Mouse (Mus musculus) liver, embryonic 16.5 days (tissue): ENCODE results near the gene Sco1. TPM values are rescaled to one million over a fixed set of nuclear protein-coding genes. Genes with fewer than 3 reads are reported as not detected.

ENCODE experiments used
- ATAC-seq: fragments of 200-750 bp; cut with Nextera tagmentation; 2 replicates; pipeline ENCODE4 v1.8.0; 2017; ENCODE audit warnings: low read depth, mild to moderate bottlenecking, moderate number of reproducible peaks, moderate library complexity
- H3K27ac ChIP-seq: fragments of 300-500 bp; sonication (generic); 2 replicates; pipeline ENCODE4 v1.5.1; 2014; ENCODE audit warnings: mild to moderate bottlenecking, low read length
- H3K27me3 ChIP-seq: fragments of 300-500 bp; sonication (generic); 2 replicates; pipeline ENCODE4 v1.6.1; 2014; ENCODE audit warnings: low read depth, low read length, mixed read lengths; ENCODE audit not compliant: control insufficient read depth, insufficient read depth
- H3K36me3 ChIP-seq: fragments of 300-500 bp; sonication (generic); 2 replicates; pipeline ENCODE4 v1.6.1; 2014; ENCODE audit warnings: mild to moderate bottlenecking; ENCODE audit not compliant: control insufficient read depth, insufficient read depth
- H3K4me1 ChIP-seq: fragments of 300-500 bp; sonication (generic); 2 replicates; pipeline ENCODE4 v1.6.1; 2014; ENCODE audit warnings: low read depth, low read length, mixed read lengths; ENCODE audit not compliant: control insufficient read depth
- H3K4me2 ChIP-seq: fragments of 300-500 bp; sonication (generic); 2 replicates; pipeline ENCODE4 v1.6.1; 2014; ENCODE audit warnings: low read depth, low read length, mixed read lengths
- H3K4me3 ChIP-seq: fragments of 300-500 bp; sonication (generic); 2 replicates; pipeline ENCODE4 v1.5.1; 2014; ENCODE audit warnings: low read depth, mild to moderate bottlenecking, low read length
- H3K9ac ChIP-seq: fragments of 300-500 bp; sonication (generic); 2 replicates; pipeline ENCODE4 v1.6.1; 2014; ENCODE audit warnings: low read depth, low read length
- H3K9me3 ChIP-seq: fragments of 300-500 bp; sonication (generic); replicated peaks from 2 replicates; pipeline ENCODE4 v1.6.1; 2016; ENCODE audit warnings: low read length; ENCODE audit not compliant: control insufficient read depth
- WGBS: fragments of 180-500 bp; shearing (Covaris S2); extraction: QIAGEN DNeasy Blood & Tissue Kit; methylation state at CpG from one replicate; pipeline ENCODE4 v1.1.7; 2014; ENCODE audit not compliant: insufficient replicate concordance; 5-methylcytosine and 5-hydroxymethylcytosine counted together
- polyA plus RNA-seq: library from polyadenylated mRNA; unstranded; fragments of >200 nt; fragmentation: Nextera tagmentation; extraction: Ambion mirVana; gene quantifications from 2 replicates; pipeline ENCODE4 v1.2.1, GENCODE M21; 2015

Sco1 gene
- polyA plus RNA-seq, 1 experiment from 2014 or later = 5.5 TPM

GRCm38 (mm10) chr11:67099241-67099640 lies 46.8 kb downstream of the Sco1 start:
- Histone ChIP-seq H3K9ac (no peak overlapping the region), H3K27ac (no peak overlapping the region), H3K4me2 (no peak overlapping the region), H3K27me3 (no peaks in the 10 kb centered on the region), H3K36me3 (no peaks in the 10 kb centered on the region), H3K9me3 (no peaks in the 10 kb centered on the region), H3K4me3 (no peak overlapping the region), H3K4me1 (no peaks in the 10 kb centered on the region)
- ATAC-seq = no peak
- 84% methylated on average over 16 of the region's 16 CpGs for WGBS

- no peak for ATAC-seq
- no peaks in the 10 kb centered on the region for H3K4me1 ChIP-seq
- no peaks in the 10 kb centered on the region for H3K9me3 ChIP-seq
- H3K4me2 ChIP-seq = no peak overlapping the region
- no peaks in the 10 kb centered on the region for H3K27me3 ChIP-seq
- no peak overlapping the region for H3K9ac ChIP-seq
- H3K27ac ChIP-seq = no peak overlapping the region
- H3K4me3 ChIP-seq = no peak overlapping the region
- 19% methylated on average over 6 of the region's 6 CpGs for WGBS
- no peaks in the 10 kb centered on the region for H3K36me3 ChIP-seq
These were observed 47.7 kb downstream of the Sco1 start for GRCm38 (mm10) chr11:67100169-67100568.

GRCm38 (mm10) chr11:67101713-67102112 lies 49.2 kb downstream of the Sco1 start:
- no peak overlapping the region for H3K27ac ChIP-seq
- no peak overlapping the region for H3K4me3 ChIP-seq
- no peaks in the 10 kb centered on the region for H3K36me3 ChIP-seq
- no peaks in the 10 kb centered on the region for H3K27me3 ChIP-seq
- H3K4me2 ChIP-seq = no peak overlapping the region
- H3K9me3 ChIP-seq = no peaks in the 10 kb centered on the region
- no peak overlapping the region for H3K9ac ChIP-seq
- H3K4me1 ChIP-seq = no peaks in the 10 kb centered on the region
- 25% methylated on average over 6 of the region's 8 CpGs for WGBS
- ATAC-seq = no peak

DNA sequence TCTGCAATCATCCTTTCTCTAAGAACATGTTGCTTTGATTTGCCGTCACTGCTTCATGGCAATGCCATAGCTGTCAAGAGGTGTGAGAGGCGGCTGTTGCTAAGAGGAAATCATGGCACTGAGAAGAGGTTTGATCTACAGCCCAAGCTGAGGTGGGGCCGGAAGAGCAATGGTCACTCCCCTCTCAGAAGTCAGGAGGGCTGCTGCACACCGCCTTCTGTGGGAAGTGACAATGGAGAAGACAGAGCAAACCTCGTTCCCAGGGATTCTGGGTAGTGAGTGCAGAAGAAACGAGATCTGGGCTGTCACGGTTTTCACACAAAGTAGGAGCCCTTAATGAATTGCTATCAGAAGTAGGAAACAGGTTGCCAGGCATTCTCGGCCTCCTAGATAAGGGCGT lies 50.8 kb downstream of the Sco1 start:
- H3K27ac ChIP-seq = no peak overlapping the region

GRCm38 (mm10) chr11:67104242-67104641 lies 51.8 kb downstream of the Sco1 start:
- Histone ChIP-seq H3K36me3 (no peaks in the 10 kb centered on the region), H3K27me3 (no peaks in the 10 kb centered on the region), H3K4me1 (no peaks in the 10 kb centered on the region), H3K9me3 (no peaks in the 10 kb centered on the region), H3K4me2 (no peak overlapping the region), H3K27ac (no peak overlapping the region), H3K9ac (no peak overlapping the region), H3K4me3 (no peak overlapping the region)
- no peak for ATAC-seq
- 52% methylated on average over 1 of the region's 1 CpGs for WGBS

More for the DNA sequence above, 50.8 kb downstream of the Sco1 start:
- H3K4me2 ChIP-seq = no peak overlapping the region
- no peaks in the 10 kb centered on the region for H3K27me3 ChIP-seq
- H3K36me3 ChIP-seq = no peaks in the 10 kb centered on the region
- WGBS = 58% methylated on average over 9 of the region's 9 CpGs
- H3K9ac ChIP-seq = no peak overlapping the region
- no peaks in the 10 kb centered on the region for H3K9me3 ChIP-seq
- ATAC-seq = no peak
- no peak overlapping the region for H3K4me3 ChIP-seq
- H3K4me1 ChIP-seq = no peaks in the 10 kb centered on the region

- Histone ChIP-seq H3K4me1 (no peaks in the 10 kb centered on the region), H3K9me3 (no peaks in the 10 kb centered on the region), H3K9ac (no peak overlapping the region), H3K27me3 (no peaks in the 10 kb centered on the region), H3K4me2 (no peak overlapping the region), H3K27ac (no peak overlapping the region), H3K4me3 (no peak overlapping the region), H3K36me3 (no peaks in the 10 kb centered on the region)
- ATAC-seq = no peak
- WGBS = 58% methylated on average over 11 of the region's 11 CpGs
These were observed 52.2 kb downstream of the Sco1 start for GRCm38 (mm10) chr11:67104714-67105113.

DNA sequence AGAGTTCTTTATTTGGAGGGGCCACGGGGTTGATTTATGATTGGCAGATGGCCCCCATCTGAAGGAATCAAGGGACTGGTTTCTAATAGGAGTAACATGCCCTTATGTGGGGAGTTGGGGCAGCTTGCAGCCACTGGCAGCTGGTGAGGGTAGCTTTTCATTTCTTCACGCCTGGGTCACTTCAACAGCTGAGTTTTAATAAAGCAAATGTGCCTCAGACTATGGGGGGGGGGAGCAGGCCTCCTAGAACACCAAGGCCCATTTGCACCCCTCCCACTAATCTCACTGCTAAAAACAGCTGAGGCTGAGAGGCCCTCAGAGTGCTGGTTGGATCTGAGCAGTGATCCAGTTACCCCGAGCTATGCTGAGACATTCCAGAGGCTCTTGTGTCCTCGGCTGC lies 53.2 kb downstream of the Sco1 start:
- no peak for ATAC-seq
- no peak overlapping the region for H3K9ac ChIP-seq
- WGBS = 46% methylated on average over 4 of the region's 4 CpGs

GRCm38 (mm10) chr11:67106973-67107372 lies 54.5 kb downstream of the Sco1 start:
- no peaks in the 10 kb centered on the region for H3K9me3 ChIP-seq
- WGBS = 76% methylated on average over 10 of the region's 10 CpGs
- no peak for ATAC-seq

More for the DNA sequence above, 53.2 kb downstream of the Sco1 start:
- Histone ChIP-seq H3K36me3 (no peaks in the 10 kb centered on the region), H3K27ac (no peak overlapping the region), H3K4me1 (no peaks in the 10 kb centered on the region), H3K9me3 (no peaks in the 10 kb centered on the region), H3K4me3 (no peak overlapping the region), H3K4me2 (no peak overlapping the region), H3K27me3 (no peaks in the 10 kb centered on the region)

DNA sequence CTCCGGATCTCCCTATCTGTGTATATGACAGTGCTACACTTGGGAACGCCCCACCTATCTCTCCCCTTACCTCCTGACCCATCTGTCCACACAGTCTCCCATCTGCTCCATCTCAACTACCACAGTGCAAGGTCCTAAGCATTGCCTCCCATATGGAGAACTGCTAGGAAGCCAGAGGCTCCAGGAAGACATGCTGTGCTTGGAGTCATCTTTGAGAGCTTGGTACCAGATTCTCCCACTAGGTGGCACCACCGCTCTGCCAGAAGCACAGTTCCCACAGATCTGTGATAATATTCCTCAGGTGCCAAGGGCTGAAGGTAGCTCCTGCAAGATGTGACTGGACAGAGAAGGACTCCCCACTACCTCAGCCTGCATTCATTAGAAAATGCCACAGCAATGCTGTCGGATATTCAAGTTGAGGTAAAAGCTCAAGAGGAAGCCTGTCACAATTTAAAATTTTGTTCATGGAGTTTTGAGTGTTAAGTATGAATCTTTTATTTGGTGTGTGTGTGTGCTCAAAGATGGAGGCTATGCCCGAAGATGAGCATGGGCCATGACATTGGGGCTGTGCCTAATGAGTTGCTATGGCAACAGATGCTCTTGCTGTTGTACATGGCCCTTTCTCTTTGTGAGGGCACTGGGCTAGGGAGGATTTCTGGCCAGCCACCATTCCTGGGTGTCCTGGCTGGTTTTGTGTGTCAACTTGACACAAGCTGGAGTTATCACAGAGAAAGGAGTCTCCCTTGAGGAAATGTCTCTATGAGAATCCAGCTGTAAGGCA lies 57.9 kb downstream of the Sco1 start:
- WGBS = 28% methylated on average over 5 of the region's 5 CpGs
- ATAC-seq = no peak
- Histone ChIP-seq H3K9ac (no peak overlapping the region), H3K27ac (no peak overlapping the region), H3K4me2 (no peak overlapping the region), H3K27me3 (no peaks in the 10 kb centered on the region), H3K4me3 (no peak overlapping the region), H3K36me3 (no peaks in the 10 kb centered on the region), H3K9me3 (no peaks in the 10 kb centered on the region), H3K4me1 (no peaks in the 10 kb centered on the region)

More at GRCm38 (mm10) chr11:67106973-67107372, 54.5 kb downstream of the Sco1 start:
- no peaks in the 10 kb centered on the region for H3K4me1 ChIP-seq
- no peaks in the 10 kb centered on the region for H3K36me3 ChIP-seq
- H3K27me3 ChIP-seq = no peaks in the 10 kb centered on the region
- no peak overlapping the region for H3K9ac ChIP-seq
- no peak overlapping the region for H3K4me2 ChIP-seq
- H3K27ac ChIP-seq = no peak overlapping the region
- no peak overlapping the region for H3K4me3 ChIP-seq
